Comparison of ENCODE assay signal across 8 mouse cellular contexts in genomic region chr5:23224759-23225536, GRCm38 (mm10).
DNase-seq lines count a peak whose midpoint lies in the region; ATAC-seq and TF ChIP-seq lines count a peak whose summit lies in the region.

No protein-coding gene starts in this region.

- in situ Hi-C loops in Patski (cut with MboI; ENCODE audit: low pct_unique_long_range_greater_than_20kb): loop anchor here (10.0 kb wide), 2 partner anchors 60 to 590 kb away; no protein-coding TSS in a partner anchor

- no peak for ATAC-seq in Patski
- ATAC-seq in intestine, embryonic 16.5 days: peak; percentile 78
- no peak for ATAC-seq in liver, embryonic 11.5 days (replicated peaks; ENCODE audit: low FRiP score)
- ATAC-seq in neural tube, embryonic 13.5 days (ENCODE audit: low read depth): peak; percentile 91

- CTCF ChIA-PET in Patski (lab: Charles Lee): interaction anchor here (0.7 to 2.8 kb wide), 18 partner anchors 9 to 1326 kb away, joined by 3 to 7 read pairs (median 3); no protein-coding TSS in a partner anchor

- 20% methylated on average over 14 of the region's 14 CpGs for WGBS in intestine, embryonic 16.5 days
- 25% methylated on average over 14 of the region's 14 CpGs for WGBS in liver, embryonic 11.5 days
- WGBS in neural tube, embryonic 13.5 days: 24% methylated on average over 14 of the region's 14 CpGs

- peak; percentile 54 for TF ChIP-seq CTCF in Patski (IDR thresholded peaks at IDR 0.05)

- H3K36me3 ChIP-seq in intestine, embryonic 16.5 days (ENCODE audit: control insufficient read depth, insufficient read depth, low read length): no peaks in the 10 kb centered on the region
- no peaks in the 10 kb centered on the region for H3K36me3 ChIP-seq in liver, embryonic 11.5 days (ENCODE audit: control insufficient read depth, insufficient read depth, low read length)
- no peaks in the 10 kb centered on the region for H3K36me3 ChIP-seq in neural tube, embryonic 13.5 days

- no peaks in the 10 kb centered on the region for H3K4me1 ChIP-seq in intestine, embryonic 16.5 days (ENCODE audit: control insufficient read depth, insufficient read depth, low read length)
- H3K4me1 ChIP-seq in liver, embryonic 11.5 days (replicated peaks; ENCODE audit: control insufficient read depth, insufficient read depth, low read length): no peaks in the 10 kb centered on the region
- no peaks in the 10 kb centered on the region; the same call in 1 of the 2 replicates for H3K4me1 ChIP-seq in neural tube, embryonic 13.5 days (replicated peaks)

- H3K4me2 ChIP-seq in intestine, embryonic 16.5 days (ENCODE audit: low read depth, low read length): peak overlapping the region; percentile 75
- H3K4me2 ChIP-seq in liver, embryonic 11.5 days: peak overlapping the region; percentile 53
- H3K4me2 ChIP-seq in neural tube, embryonic 13.5 days: peak overlapping the region; percentile 60

- no peaks in the 10 kb centered on the region for H3K27me3 ChIP-seq in Patski
- H3K27me3 ChIP-seq in intestine, embryonic 16.5 days (replicated peaks; ENCODE audit: control insufficient read depth, insufficient read depth, low read length): no peaks in the 10 kb centered on the region
- H3K27me3 ChIP-seq in liver, embryonic 11.5 days (replicated peaks; ENCODE audit: control insufficient read depth, insufficient read depth, low read length): no peaks in the 10 kb centered on the region
- H3K27me3 ChIP-seq in neural tube, embryonic 13.5 days: no peaks in the 10 kb centered on the region

- DNase-seq in 416B (ENCODE audit: low read depth): peak; percentile 42
- DNase-seq in Patski (ENCODE audit: low read depth, low spot score): peak; percentile 2
- DNase-seq in cerebellum, postnatal 25 days: peak; percentile 63 to 74
- peak; percentile 13 for DNase-seq in gastrocnemius, postnatal 25 days
- DNase-seq in liver, embryonic 11.5 days (ENCODE audit: low spot score): peak; percentile 57
- no peak for DNase-seq in spleen, adult 12 weeks (ENCODE audit: low spot score)

- peak overlapping the region; percentile 41 for H3K4me3 ChIP-seq in intestine, embryonic 16.5 days (ENCODE audit: low read length)
- no peak overlapping the region for H3K4me3 ChIP-seq in liver, embryonic 11.5 days (ENCODE audit: low read depth, low read length)
- peak overlapping the region; percentile 34 for H3K4me3 ChIP-seq in neural tube, embryonic 13.5 days

- POLR2A ChIA-PET in Patski (lab: Charles Lee): interaction anchor here (0.6 kb wide), 1 partner anchor 219 kb away, joined by 3 read pairs; no protein-coding TSS in a partner anchor

- H3K27ac ChIP-seq in intestine, embryonic 16.5 days (ENCODE audit: low read length): no peak overlapping the region
- H3K27ac ChIP-seq in liver, embryonic 11.5 days (ENCODE audit: low read depth, low read length): no peak overlapping the region
- H3K27ac ChIP-seq in neural tube, embryonic 13.5 days (replicated peaks): no peak overlapping the region

- H3K9ac ChIP-seq in intestine, embryonic 16.5 days (ENCODE audit: low read depth, low read length): peak overlapping the region; percentile 65
- H3K9ac ChIP-seq in liver, embryonic 11.5 days (ENCODE audit: low read depth, low read length): peak overlapping the region; percentile 31; the same call in 1 of the 2 replicates
- H3K9ac ChIP-seq in neural tube, embryonic 13.5 days: peak overlapping the region; percentile 64

- H3K9me3 ChIP-seq in intestine, embryonic 16.5 days (ENCODE audit: control insufficient read depth, low read length): no peaks in the 10 kb centered on the region
- H3K9me3 ChIP-seq in liver, embryonic 11.5 days (ENCODE audit: control insufficient read depth, low read length): no peaks in the 10 kb centered on the region
- H3K9me3 ChIP-seq in neural tube, embryonic 13.5 days: no peaks in the 10 kb centered on the region

Comparison
In these comparisons a context has a peak if more than half of its experiments do, and no peak if none do; other contexts are left out.
1. ATAC-seq: peak in intestine, embryonic 16.5 days (single experiment) and neural tube, embryonic 13.5 days (single experiment); none in Patski (single experiment) and liver, embryonic 11.5 days (single experiment).
2. Peak in every context shown above with its lines, with median percentiles within 50 percentile points of each other: H3K4me2 ChIP-seq and H3K9ac ChIP-seq.